Mouse (Mus musculus) heart, postnatal 0 days (tissue): ENCODE results near the gene Amot. TPM values are rescaled to one million over a fixed set of nuclear protein-coding genes. Genes with fewer than 3 reads are reported as not detected.

Experiments
- ATAC-seq: fragments of 200-750 bp; cut with Nextera tagmentation; 2 replicates; pipeline ENCODE4 v1.8.0; 2017; ENCODE audit warnings: low read depth, moderate number of reproducible peaks, moderate library complexity; ENCODE audit not compliant: insufficient read depth
- DNase-seq: peaks from one replicate; pipeline ENCODE4 v3.0.0-alpha.2; 2016; ENCODE audit warnings: low spot score
- H3K27ac ChIP-seq: fragments of 300-500 bp; sonication (generic); 2 replicates; pipeline ENCODE4 v1.5.1; 2014; ENCODE audit warnings: low read depth, mild to moderate bottlenecking
- H3K27me3 ChIP-seq: fragments of 300-500 bp; sonication (generic); 2 replicates; pipeline ENCODE4 v1.6.1; 2014; ENCODE audit warnings: low read length, mixed read lengths; ENCODE audit not compliant: control insufficient read depth, insufficient read depth
- H3K36me3 ChIP-seq: fragments of 300-500 bp; sonication (generic); replicated peaks from 2 replicates; pipeline ENCODE4 v1.6.1; 2014; ENCODE audit warnings: low read length, mixed read lengths; ENCODE audit not compliant: control insufficient read depth, insufficient read depth
- H3K4me1 ChIP-seq: fragments of 300-500 bp; sonication (generic); 2 replicates; pipeline ENCODE4 v1.6.1; 2014; ENCODE audit warnings: antibody characterized with exemption; ENCODE audit not compliant: control insufficient read depth, insufficient read depth
- H3K4me2 ChIP-seq: fragments of 300-500 bp; sonication (generic); 2 replicates; pipeline ENCODE4 v1.6.1; 2014; ENCODE audit warnings: low read depth, mild to moderate bottlenecking, low read length, moderate library complexity
- H3K4me3 ChIP-seq: fragments of 300-500 bp; sonication (generic); 2 replicates; pipeline ENCODE4 v1.5.1; 2014; ENCODE audit warnings: low read depth, low read length
- H3K9ac ChIP-seq: fragments of 300-500 bp; sonication (generic); replicated peaks from 2 replicates; pipeline ENCODE4 v1.6.1; 2014; ENCODE audit warnings: low read depth, low read length, mixed read lengths
- H3K9me3 ChIP-seq: fragments of 300-500 bp; sonication (generic); replicated peaks from 2 replicates; pipeline ENCODE4 v1.6.1; 2016; ENCODE audit warnings: low read length; ENCODE audit not compliant: control insufficient read depth
- CTCF ChIP-seq: IDR thresholded peaks from 2 replicates; pipeline ENCODE4 v1.5.1; 2016; ENCODE audit warnings: antibody characterized with exemption, control low read depth, low read depth
- EP300 ChIP-seq: IDR thresholded peaks from 2 replicates; pipeline ENCODE4 v1.6.1; 2016; ENCODE audit warnings: antibody characterized with exemption, low read depth
- WGBS: fragments of 180-500 bp; shearing (Covaris S2); extraction: QIAGEN DNeasy Blood & Tissue Kit; methylation state at CpG from one replicate; pipeline ENCODE4 v1.1.7; 2014; 5-methylcytosine and 5-hydroxymethylcytosine counted together
- polyA plus RNA-seq: library from polyadenylated mRNA; unstranded; fragments of >200 nt; fragmentation: Nextera tagmentation; extraction: Ambion mirVana; gene quantifications from 2 replicates; pipeline ENCODE4 v1.2.1, GENCODE M21; 2015
- total RNA-seq: library from RNA; depleted of rRNA; stranded (reverse); fragments of >200 nt; gene quantifications from 2 replicates; pipeline ENCODE4 v1.2.3, GENCODE M21; 2014; ENCODE audit warnings: low replicate concordance

Gene Amot
- total and polyA plus RNA-seq, 2 experiments from 2014 or later, result 2.0 to 6.3 TPM

- no peak for TF ChIP-seq CTCF
- TF ChIP-seq EP300, result no peak
These were observed 14.6 kb downstream of the Amot start for GRCm38 (mm10) chrX:145490417-145490816.

GRCm38 (mm10) chrX:145489950-145490349, 15.0 kb downstream of the Amot start:
- Histone ChIP-seq H3K4me3 (no peak overlapping the region), H3K9ac (no peak overlapping the region), H3K36me3 (no peaks in the 10 kb centered on the region), H3K27ac (no peak overlapping the region), H3K4me2 (no peak overlapping the region), H3K9me3 (no peaks in the 10 kb centered on the region), H3K4me1 (no peaks in the 10 kb centered on the region), H3K27me3 (no peaks in the 10 kb centered on the region)
- TF ChIP-seq CTCF (no peak), EP300 (no peak)
- ATAC-seq (no peak), DNase-seq (no peak)
- WGBS, result 78% methylated on average over 5 of the region's 5 CpGs

More at GRCm38 (mm10) chrX:145490417-145490816, 14.6 kb downstream of the Amot start:
- DNase-seq (no peak), ATAC-seq (no peak)
- Histone ChIP-seq H3K4me1 (no peaks in the 10 kb centered on the region), H3K36me3 (no peaks in the 10 kb centered on the region), H3K4me2 (no peak overlapping the region), H3K27ac (no peak overlapping the region), H3K27me3 (no peaks in the 10 kb centered on the region), H3K9me3 (no peaks in the 10 kb centered on the region), H3K9ac (no peak overlapping the region), H3K4me3 (no peak overlapping the region)
- WGBS, result 58% methylated on average over 3 of the region's 3 CpGs

GRCm38 (mm10) chrX:145485495-145485894, 19.5 kb downstream of the Amot start:
- Histone ChIP-seq H3K4me3 (no peak overlapping the region), H3K4me1 (no peaks in the 10 kb centered on the region), H3K36me3 (no peaks in the 10 kb centered on the region), H3K27me3 (no peaks in the 10 kb centered on the region), H3K9ac (no peak overlapping the region), H3K4me2 (no peak overlapping the region), H3K9me3 (no peaks in the 10 kb centered on the region), H3K27ac (no peak overlapping the region)
- TF ChIP-seq EP300 (no peak), CTCF (no peak)
- ATAC-seq (no peak), DNase-seq (no peak)
- 44% methylated on average over 4 of the region's 4 CpGs for WGBS

- no peak for ATAC-seq
- Histone ChIP-seq H3K4me3 (no peak overlapping the region), H3K9ac (no peak overlapping the region), H3K36me3 (no peaks in the 10 kb centered on the region), H3K4me1 (no peaks in the 10 kb centered on the region), H3K27me3 (no peaks in the 10 kb centered on the region), H3K9me3 (no peaks in the 10 kb centered on the region), H3K27ac (no peak overlapping the region), H3K4me2 (no peak overlapping the region)
- TF ChIP-seq EP300 (no peak), CTCF (no peak)
- 71% methylated on average over 7 of the region's 7 CpGs for WGBS
- no peak for DNase-seq
These were observed 21.4 kb downstream of the Amot start for GRCm38 (mm10) chrX:145483486-145484055.

- no peak for TF ChIP-seq EP300
- no peak for TF ChIP-seq CTCF
- Histone ChIP-seq H3K27me3 (no peaks in the 10 kb centered on the region), H3K27ac (no peak overlapping the region), H3K4me3 (no peak overlapping the region), H3K9ac (no peak overlapping the region), H3K4me1 (no peaks in the 10 kb centered on the region), H3K4me2 (no peak overlapping the region), H3K36me3 (no peaks in the 10 kb centered on the region), H3K9me3 (no peaks in the 10 kb centered on the region)
- ATAC-seq, result no peak
- no peak for DNase-seq
- WGBS, result 37% methylated on average over 5 of the region's 5 CpGs
These were observed 22.6 kb downstream of the Amot start for GRCm38 (mm10) chrX:145482383-145482782.

GRCm38 (mm10) chrX:145479942-145480341, 25.0 kb downstream of the Amot start:
- Histone ChIP-seq H3K27ac (no peak overlapping the region), H3K9me3 (no peaks in the 10 kb centered on the region), H3K4me3 (no peak overlapping the region), H3K27me3 (no peaks in the 10 kb centered on the region), H3K36me3 (no peaks in the 10 kb centered on the region), H3K9ac (no peak overlapping the region), H3K4me2 (no peak overlapping the region), H3K4me1 (no peaks in the 10 kb centered on the region)
- ATAC-seq (no peak), DNase-seq (no peak)
- WGBS, result 71% methylated on average over 10 of the region's 10 CpGs
- TF ChIP-seq CTCF (no peak), EP300 (no peak)
